Comparison of ENCODE assay signal across 8 mouse cellular contexts in genomic region chr19:16050220-16051055, GRCm38 (mm10).
DNase-seq lines count a peak whose midpoint lies in the region; ATAC-seq and TF ChIP-seq lines count a peak whose summit lies in the region.

No protein-coding gene starts in this region.

- TF ChIP-seq POLR2A in cerebellum, adult 2 months (IDR thresholded peaks at IDR 0.05; ENCODE audit: borderline replicate concordance, insufficient read depth, low read length): no peak

- no peaks in the 10 kb centered on the region for H3K9me3 ChIP-seq in heart, embryonic 11.5 days (replicated peaks; ENCODE audit: control insufficient read depth, low read length)

- peak overlapping the region; percentile 67 for H3K4me2 ChIP-seq in heart, embryonic 11.5 days

- H3K36me3 ChIP-seq in heart, embryonic 11.5 days (ENCODE audit: control insufficient read depth, insufficient read depth, low read length): no peaks in the 10 kb centered on the region

- no peaks in the 10 kb centered on the region for H3K4me1 ChIP-seq in cerebellum, adult 2 months (ENCODE audit: control insufficient read depth, insufficient read depth, low read length)
- peaks cover 4% of the 10 kb centered on the region; the same call in 1 of the 2 replicates for H3K4me1 ChIP-seq in heart, embryonic 11.5 days (ENCODE audit: control insufficient read depth, insufficient read depth, low read length)

- no peak overlapping the region; the same call in 1 of the 2 replicates for H3K27ac ChIP-seq in cerebellum, adult 2 months (ENCODE audit: insufficient read depth, low read length)
- H3K27ac ChIP-seq in heart, embryonic 11.5 days (ENCODE audit: low read depth, low read length): no peak overlapping the region

- ATAC-seq in heart, embryonic 11.5 days (replicated peaks; ENCODE audit: insufficient number of reproducible peaks, low FRiP score, low TSS enrichment): no peak
- ATAC-seq in activated CD4-positive, CD25-positive, alpha-beta regulatory T cell, adult 4 months: no peak

- 0 out of 2 replicates have a peak overlapping the region, but pooled peaks have one; percentile 24 for H3K9ac ChIP-seq in heart, embryonic 11.5 days (ENCODE audit: low read depth, low read length)

- no peaks in the 10 kb centered on the region for H3K27me3 ChIP-seq in cerebellum, adult 2 months (ENCODE audit: control insufficient read depth, insufficient read depth, low read length)
- H3K27me3 ChIP-seq in heart, embryonic 11.5 days (ENCODE audit: control insufficient read depth, insufficient read depth, low read length): no peaks in the 10 kb centered on the region

- WGBS in cerebellum, adult 2 months: 3% methylated on average over 18 of the region's 18 CpGs
- 10% methylated on average over 18 of the region's 18 CpGs for WGBS in heart, embryonic 11.5 days (ENCODE audit: insufficient replicate concordance)

- peak; percentile 19 to 23 for DNase-seq in cerebellum, adult 2 months
- DNase-seq in cerebellum, adult 11 months: no peak
- DNase-seq in brain, adult 2 months (ENCODE audit: low read depth, low spot score): peak; percentile 86
- DNase-seq in layer of hippocampus, postnatal 14 days (ENCODE audit: low spot score in 2 of 2): peak; percentile 37 to 47
- DNase-seq in lung, postnatal 25 days (ENCODE audit: low spot score): peak; percentile 46
- peak; percentile 67 for DNase-seq in right cerebral cortex, postnatal 4 days

- H3K4me3 ChIP-seq in cerebellum, adult 2 months (replicated peaks; ENCODE audit: insufficient read depth, low read depth, low read length): peak overlapping the region; percentile 43
- peak overlapping the region; percentile 31 for H3K4me3 ChIP-seq in heart, embryonic 11.5 days (ENCODE audit: low read depth, low read length)

- no peak for TF ChIP-seq CTCF in cerebellum, adult 2 months (IDR thresholded peaks at IDR 0.05; ENCODE audit: borderline replicate concordance, insufficient read depth, low read depth, low read length)
